Mouse (Mus musculus) heart, adult 18-20 months (tissue): ENCODE measurements around the gene Atp6v0e. TPM values are rescaled to one million over a fixed set of nuclear protein-coding genes. Genes with fewer than 3 reads are reported as not detected.

Experiments used
- DNase-seq, 2 experiments: peaks; one replicate each; pipeline ENCODE4 v3.0.0; 2021 to 2022; ENCODE audit warnings: mixed read lengths in 1 of 2
- total RNA-seq, 2 experiments: library from RNA; stranded (reverse); gene quantifications; 2 replicates each; pipeline ENCODE4 v1.2.3; 2021

The Atp6v0e gene
- total RNA-seq, 2 experiments from 2014 or later, result 62.8 to 68.0 TPM

- no peak for DNase-seq
Observed at GRCm38 (mm10) chr17:26639791-26640190, 23.2 kb upstream of the Atp6v0e start.

- DNase-seq, result peak in 1 of 2 experiments; percentile 42
Observed at GRCm38 (mm10) chr17:26640286-26640740, 22.7 kb upstream of the Atp6v0e start.

- no peak for DNase-seq
Observed at GRCm38 (mm10) chr17:26643456-26643855, 19.6 kb upstream of the Atp6v0e start.

GRCm38 (mm10) chr17:26643993-26644392, 19.0 kb upstream of the Atp6v0e start:
- DNase-seq, result no peak

- DNase-seq, result no peak
Observed at GRCm38 (mm10) chr17:26644509-26645410, 18.3 kb upstream of the Atp6v0e start.

GRCm38 (mm10) chr17:26645411-26645854, 17.6 kb upstream of the Atp6v0e start:
- DNase-seq, result peak in 1 of 2 experiments; percentile 47

- no peak for DNase-seq
Observed at GRCm38 (mm10) chr17:26647283-26647682, 15.7 kb upstream of the Atp6v0e start.

GRCm38 (mm10) chr17:26649565-26649964, 13.5 kb upstream of the Atp6v0e start:
- DNase-seq, result no peak

- DNase-seq, result no peak
Observed at GRCm38 (mm10) chr17:26650451-26651363, 12.3 kb upstream of the Atp6v0e start.

GRCm38 (mm10) chr17:26658854-26659572, 4.0 kb upstream of the Atp6v0e start:
- no peak for DNase-seq

- DNase-seq, result no peak
Observed at GRCm38 (mm10) chr17:26659573-26659915, 3.5 kb upstream of the Atp6v0e start.

- peak; percentile 76 to 90 for DNase-seq
Observed at GRCm38 (mm10) chr17:26660192-26660912, 2.7 kb upstream of the Atp6v0e start.

GRCm38 (mm10) chr17:26662204-26662603, 827 bp upstream of the Atp6v0e start:
- no peak for DNase-seq

GRCm38 (mm10) chr17:26665600-26665999, 2.6 kb downstream of the Atp6v0e start:
- no peak for DNase-seq

GRCm38 (mm10) chr17:26671268-26671667, 8.2 kb downstream of the Atp6v0e start:
- no peak for DNase-seq

GRCm38 (mm10) chr17:26675845-26676244, 12.8 kb downstream of the Atp6v0e start:
- no peak for DNase-seq

- peak; percentile 91 to 93 for DNase-seq
Observed at GRCm38 (mm10) chr17:26676252-26676615, 13.2 kb downstream of the Atp6v0e start.

- DNase-seq, result peak; percentile 85 to 89
Observed at GRCm38 (mm10) chr17:26676616-26677376, 13.8 kb downstream of the Atp6v0e start.

GRCm38 (mm10) chr17:26677711-26678637, 14.9 kb downstream of the Atp6v0e start:
- DNase-seq, result no peak
